Mouse (Mus musculus) lung, adult 2 months (tissue): ENCODE measurements around the gene Hist1h4d.

Experiments
- CTCF ChIP-seq: fragments of 200-500 bp; IDR thresholded peaks from 2 replicates; pipeline ENCODE4 v1.5.1; 2011; ENCODE audit warnings: mild to moderate bottlenecking, low read length, control low read depth; ENCODE audit not compliant: insufficient read depth
- POLR2A ChIP-seq: fragments of 200-500 bp; IDR thresholded peaks from 2 replicates; pipeline ENCODE4 v1.6.1; 2011; ENCODE audit warnings: low read depth, mild to moderate bottlenecking, control low read depth, low read length, borderline replicate concordance; ENCODE audit errors: extremely low read depth

DNA sequence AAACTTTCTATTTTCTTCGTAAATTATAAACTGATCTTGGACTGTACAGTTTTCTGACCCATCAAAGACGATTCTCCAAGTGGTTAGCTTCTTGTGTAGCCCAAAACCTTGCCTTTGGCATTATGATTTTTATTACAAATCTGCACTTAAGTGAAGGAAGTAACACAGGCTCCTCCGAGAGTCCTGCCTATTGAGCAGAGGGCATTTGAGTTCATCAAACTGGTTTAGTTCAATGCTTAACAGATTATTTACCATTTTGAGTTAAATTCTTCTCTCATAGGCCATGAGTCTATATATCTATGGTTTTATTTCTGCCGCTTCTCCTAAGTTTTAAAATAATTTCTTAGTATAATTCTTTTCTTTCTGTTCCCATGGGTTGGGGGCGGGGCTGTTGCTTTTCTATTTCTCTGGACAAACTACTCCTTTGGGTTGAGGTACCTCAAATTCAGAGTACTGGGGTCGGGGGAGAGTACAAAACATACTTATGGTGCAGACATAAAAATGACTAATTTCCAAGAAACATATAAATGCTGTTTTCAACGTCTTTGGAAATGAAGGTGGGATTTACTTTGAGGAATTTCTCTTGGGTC is 41.6 kb downstream of the Hist1h4d start:
- no peak for TF ChIP-seq CTCF
- no peak for TF ChIP-seq POLR2A
